Mouse (Mus musculus) T-helper 17 cell (primary cell): ENCODE measurements around the gene Fam98c.

Experiments used
- in situ Hi-C, 2 experiments: fragments of 300-600 bp; cut with MboI, MseI; formaldehyde crosslinking; loops; 1 replicate in 1 of 2; 2 replicates in 1 of 2; pipeline ENCODE4 v1.15.1; 2025; ENCODE audit warnings: high pct_unique_total_duplicates in 2 of 2

Gene Fam98c

DNA sequence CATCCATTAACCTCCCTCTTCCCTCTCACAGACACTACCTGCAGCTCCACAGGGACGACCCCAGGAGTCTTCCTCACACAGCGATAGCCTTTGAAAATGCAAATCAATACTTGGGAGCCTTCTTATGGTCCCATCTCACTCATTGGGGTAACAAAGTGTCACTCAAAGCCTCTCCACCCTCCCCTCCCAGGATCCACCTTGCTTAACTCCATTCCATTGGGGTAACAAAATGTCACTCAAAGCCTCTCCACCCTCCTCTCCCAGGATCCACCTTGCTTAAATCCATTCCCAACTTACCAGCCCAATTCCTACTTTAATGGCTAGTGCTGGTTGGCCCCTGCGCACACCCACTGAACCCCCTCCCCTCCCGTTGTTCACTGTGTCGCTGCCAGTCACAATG is 2.2 kb upstream of the Fam98c start:
- in situ Hi-C loops: no loop called here

DNA sequence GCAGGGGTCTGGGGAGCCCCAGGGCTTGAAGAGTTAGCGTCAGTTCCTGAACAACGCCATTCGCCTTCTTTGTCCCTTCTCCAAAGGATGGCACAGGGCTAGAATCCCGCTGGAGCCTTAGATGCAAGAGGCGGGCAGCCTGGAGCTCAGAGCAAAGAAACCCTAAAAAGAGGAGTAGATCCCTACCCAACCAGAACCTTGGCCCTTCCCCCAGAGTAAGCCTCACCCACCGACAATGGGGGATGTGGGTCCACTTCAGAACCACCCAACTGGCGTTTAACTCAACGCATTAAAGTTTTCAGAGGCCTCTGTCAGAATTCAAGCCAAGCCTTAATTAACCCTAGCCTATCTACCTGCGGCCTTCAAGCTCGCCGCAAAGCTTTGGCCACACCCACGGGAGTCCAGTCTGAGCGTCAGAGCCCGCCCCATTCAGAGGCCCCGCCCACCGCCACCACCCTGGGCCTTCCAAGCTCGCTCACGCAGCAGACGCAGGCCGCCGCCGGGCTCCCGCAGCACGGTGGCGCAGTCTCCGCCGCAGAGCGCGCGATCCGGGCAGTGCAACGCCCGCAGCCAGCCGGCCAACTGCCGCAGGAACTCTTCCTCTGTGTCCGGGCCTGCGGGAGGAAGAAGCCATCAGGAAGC is 717 bp downstream of the Fam98c start:
- in situ Hi-C loops: no loop called here

DNA sequence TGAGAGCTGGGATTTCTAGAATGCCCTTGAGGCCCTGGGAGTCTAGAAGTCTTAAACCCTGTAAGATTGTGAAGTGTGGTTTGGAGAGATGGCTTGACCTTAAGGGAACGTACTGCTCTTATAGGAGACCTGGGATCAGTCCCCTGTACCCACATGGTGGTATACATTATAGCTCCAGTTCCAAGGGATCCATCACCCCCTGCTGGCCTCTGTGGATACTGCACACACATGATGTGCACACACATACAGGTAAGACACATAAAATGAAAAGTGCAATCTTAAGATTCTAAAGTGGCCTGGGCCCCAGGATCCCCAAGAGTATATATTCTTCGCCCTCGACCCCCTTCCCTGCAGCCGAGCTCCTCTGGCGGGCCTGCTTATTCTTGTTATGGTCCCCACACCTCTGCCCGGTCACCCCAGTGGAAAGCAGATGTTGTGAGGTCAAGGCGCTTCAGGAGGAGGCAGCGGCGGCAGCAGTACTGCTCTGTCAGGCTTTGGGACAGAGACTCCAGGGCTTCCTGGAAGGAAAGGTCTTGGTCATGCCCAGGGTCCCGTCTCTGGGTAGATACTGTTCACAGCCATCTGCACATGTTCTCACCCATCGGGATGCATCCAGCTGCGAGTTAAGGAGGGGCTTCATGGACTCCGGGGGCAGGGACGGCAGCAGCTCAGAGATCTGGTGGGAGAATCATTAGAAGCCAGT is 1.9 kb downstream of the Fam98c start:
- in situ Hi-C loops: no loop called here

DNA sequence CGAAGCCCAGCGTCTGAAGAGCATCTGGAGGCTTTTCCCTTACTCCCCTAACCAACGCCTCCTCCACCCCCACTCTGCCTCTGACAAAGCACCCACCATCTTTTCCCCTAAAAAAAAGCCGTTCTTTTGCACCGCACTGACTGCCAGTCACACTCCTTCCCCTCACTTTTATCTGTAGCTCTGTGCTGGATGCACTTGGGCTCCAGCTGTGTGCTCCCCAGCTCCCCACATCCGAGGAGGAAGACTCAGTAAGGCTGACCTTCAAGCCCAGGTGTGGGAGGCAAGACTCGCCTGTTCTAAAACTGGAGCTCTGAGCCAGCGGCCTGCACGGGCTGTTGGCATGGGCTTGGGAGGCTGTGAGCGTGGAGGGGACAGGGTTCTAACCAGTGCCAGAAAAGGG is 4.5 kb downstream of the Fam98c start:
- in situ Hi-C loops: no loop called here

DNA sequence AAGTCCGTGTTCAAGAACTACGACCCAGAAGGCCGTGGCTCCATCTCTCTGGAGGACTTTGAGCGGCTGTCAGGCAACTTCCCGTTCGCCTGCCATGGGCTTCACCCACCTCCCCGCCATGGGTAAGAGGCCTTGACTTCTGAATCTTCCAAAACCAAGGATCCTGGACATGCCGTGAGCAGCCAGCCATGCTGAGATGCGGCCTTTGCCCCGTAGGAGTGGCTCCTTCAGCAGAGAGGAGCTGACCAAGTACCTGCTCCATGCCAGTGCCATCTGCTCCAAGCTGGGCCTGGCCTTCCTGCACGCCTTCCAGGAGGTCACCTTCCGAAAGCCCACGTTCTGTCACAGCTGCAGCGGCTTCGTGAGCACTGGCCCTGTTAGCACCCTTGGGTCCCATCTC is 7.3 kb downstream of the Fam98c start:
- in situ Hi-C loops: loop anchor here in 1 of 2 experiments (25.0 kb wide), 1 partner anchor 1786 kb away; the partner anchor contains the start of genes Gm20479 and Shkbp1

DNA sequence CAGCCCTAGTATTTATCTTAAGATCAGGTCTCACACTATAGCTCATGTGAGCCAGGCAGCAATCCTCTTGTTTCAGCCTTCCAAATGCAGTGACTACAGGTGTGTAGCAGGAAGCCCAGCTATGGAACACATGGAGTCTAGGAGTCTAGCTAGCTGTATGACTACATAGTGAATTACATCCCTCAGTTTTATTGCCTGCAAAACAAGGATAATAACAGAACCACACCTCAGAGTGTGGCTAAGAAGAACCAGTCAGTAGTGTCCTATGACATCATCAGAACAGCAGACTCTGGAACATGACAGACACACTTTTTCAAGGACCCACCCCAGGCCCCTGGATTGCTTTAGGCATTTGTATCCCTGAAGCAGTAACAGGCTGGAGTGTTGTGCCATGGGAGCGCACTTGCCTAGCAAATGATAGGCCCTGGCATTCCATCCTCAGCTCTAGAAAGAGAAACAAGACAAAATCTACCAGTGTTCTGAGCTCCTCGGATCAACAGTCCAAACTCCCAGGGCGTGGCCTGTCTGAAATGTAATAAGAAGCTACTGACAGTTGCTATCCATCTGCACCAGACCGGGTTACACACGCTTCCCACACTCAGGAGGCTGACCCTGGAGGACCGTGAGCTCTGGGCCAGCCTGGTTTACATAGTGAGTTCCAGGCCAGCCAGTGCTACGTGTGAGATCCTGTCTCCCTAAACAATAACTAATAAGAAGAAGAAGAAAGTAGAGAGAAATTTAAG is 9.2 kb downstream of the Fam98c start:
- in situ Hi-C loops: loop anchor here in 1 of 2 experiments (25.0 kb wide), 1 partner anchor 1784 kb away; the partner anchor contains the start of genes Gm20479 and Shkbp1

DNA sequence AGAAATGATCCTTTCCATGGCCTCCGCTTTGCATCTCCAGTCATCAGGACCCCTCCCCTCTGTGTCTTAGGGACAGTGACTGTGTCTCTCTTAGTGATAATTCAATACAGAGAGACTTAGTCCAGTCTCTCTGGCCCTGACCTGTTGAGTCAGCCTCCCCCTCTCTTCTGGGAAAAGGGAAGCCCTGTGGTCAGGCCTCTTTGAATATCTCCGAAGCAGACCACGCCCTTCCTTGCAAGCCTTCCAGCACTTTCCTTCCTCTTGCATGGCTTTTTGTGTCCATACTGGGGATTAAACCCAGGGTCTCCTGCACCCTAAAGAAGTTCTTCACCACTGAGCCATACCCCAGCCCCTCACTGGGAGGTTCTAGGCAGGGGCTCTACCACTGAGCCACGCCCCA is 12.0 kb downstream of the Fam98c start:
- in situ Hi-C loops: loop anchor here in 1 of 2 experiments (25.0 kb wide), 1 partner anchor 1782 kb away; the partner anchor contains the start of genes Gm20479 and Shkbp1

GRCm38 (mm10) chr7:29141416-29141815 is 14.6 kb downstream of the Fam98c start:
- in situ Hi-C loops: loop anchor here in 1 of 2 experiments (25.0 kb wide), 1 partner anchor 1779 kb away; the partner anchor contains the start of genes Gm20479 and Shkbp1

GRCm38 (mm10) chr7:29139237-29139636 is 16.8 kb downstream of the Fam98c start:
- in situ Hi-C loops: loop anchor here in 1 of 2 experiments (25.0 kb wide), 1 partner anchor 1777 kb away; the partner anchor contains the start of genes Gm20479 and Shkbp1

DNA sequence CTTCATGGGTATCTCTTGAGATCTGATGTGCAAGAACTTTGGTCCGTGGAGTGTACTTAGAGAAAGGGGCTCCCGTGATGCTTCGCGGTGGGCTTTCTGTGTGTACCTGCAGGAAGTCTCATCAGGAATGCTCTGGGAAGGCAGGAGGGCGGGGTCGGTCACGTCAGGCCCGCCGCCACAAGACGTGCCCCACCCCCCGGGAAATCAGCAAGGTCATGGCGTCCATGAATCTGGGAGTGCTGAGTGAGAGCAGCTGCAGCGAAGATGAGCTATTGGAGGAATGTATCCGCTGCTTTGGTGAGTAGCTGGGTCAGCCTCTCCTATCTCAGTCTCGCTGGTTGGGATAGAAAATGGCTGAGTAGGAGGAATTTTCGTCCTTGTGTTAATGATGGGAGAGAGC is 18.6 kb downstream of the Fam98c start:
- in situ Hi-C loops: loop anchor here in 1 of 2 experiments (25.0 kb wide), 1 partner anchor 1775 kb away; the partner anchor contains the start of genes Gm20479 and Shkbp1

DNA sequence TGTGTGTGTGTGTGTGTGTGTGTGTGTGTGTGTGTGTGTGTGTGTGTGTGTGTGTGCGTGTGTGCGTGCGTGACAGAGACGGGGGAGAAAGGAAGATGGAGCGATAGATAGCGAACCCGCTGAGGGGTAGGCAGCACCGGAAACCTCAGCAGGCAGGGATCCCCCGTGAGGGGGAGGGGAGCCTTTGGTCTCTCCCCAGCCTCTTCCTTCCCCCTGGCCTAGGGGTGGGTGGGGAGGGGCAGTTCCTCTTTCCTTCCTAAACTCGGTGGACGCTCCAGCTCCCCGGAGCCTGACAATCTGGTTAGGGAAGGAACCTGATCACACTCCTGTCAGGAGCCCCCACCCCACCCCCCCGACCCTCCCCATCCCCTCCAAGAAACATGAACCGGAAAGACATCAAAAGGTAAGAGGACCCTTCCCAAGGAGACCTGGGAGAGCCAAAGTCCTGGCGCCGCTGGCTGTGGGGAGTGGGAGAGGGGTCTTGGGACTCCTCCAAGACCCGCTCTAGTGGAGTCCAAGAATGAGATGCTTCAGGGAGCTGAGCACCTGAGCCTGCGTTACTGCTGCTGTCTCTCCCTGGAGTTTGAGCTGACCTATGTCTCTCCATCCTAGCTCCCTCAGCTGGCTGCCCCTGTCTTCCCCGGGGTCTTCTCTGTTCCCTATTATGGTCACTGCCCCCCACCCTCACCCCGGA is 21.2 kb downstream of the Fam98c start, which contains the start of gene Rasgrp4:
TSS of gene Rasgrp4 (plus strand) at position 159 of the 694 bp plus-strand sequence.
- in situ Hi-C loops: loop anchor here in 1 of 2 experiments (25.0 kb wide), 1 partner anchor 1773 kb away; the partner anchor contains the start of genes Gm20479 and Shkbp1

DNA sequence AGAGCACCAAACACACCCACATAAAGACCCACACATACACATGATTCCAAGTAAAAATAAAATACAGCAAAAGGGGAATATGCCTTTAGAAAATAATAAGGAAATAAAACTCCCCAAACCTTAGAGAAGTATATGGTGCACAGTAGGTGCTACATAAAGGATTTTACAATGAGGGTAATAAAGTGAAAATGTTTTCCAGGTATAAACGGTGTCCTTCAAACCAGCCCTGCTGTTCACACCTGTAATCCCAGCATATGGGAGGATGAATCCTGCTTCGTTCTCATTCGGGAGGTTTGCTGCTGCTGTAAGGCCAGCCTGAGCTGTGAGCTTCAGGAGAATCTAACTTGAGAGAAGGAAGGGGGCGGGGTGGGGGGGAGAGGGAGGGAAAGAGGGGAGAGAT is 21.8 kb downstream of the Fam98c start:
- in situ Hi-C loops: loop anchor here in 1 of 2 experiments (25.0 kb wide), 1 partner anchor 1772 kb away; the partner anchor contains the start of genes Gm20479 and Shkbp1

- in situ Hi-C loops: loop anchor here in 1 of 2 experiments (25.0 kb wide), 1 partner anchor 1766 kb away; the partner anchor contains the start of genes Gm20479 and Shkbp1
Observed at GRCm38 (mm10) chr7:29128725-29129124, 27.3 kb downstream of the Fam98c start.

DNA sequence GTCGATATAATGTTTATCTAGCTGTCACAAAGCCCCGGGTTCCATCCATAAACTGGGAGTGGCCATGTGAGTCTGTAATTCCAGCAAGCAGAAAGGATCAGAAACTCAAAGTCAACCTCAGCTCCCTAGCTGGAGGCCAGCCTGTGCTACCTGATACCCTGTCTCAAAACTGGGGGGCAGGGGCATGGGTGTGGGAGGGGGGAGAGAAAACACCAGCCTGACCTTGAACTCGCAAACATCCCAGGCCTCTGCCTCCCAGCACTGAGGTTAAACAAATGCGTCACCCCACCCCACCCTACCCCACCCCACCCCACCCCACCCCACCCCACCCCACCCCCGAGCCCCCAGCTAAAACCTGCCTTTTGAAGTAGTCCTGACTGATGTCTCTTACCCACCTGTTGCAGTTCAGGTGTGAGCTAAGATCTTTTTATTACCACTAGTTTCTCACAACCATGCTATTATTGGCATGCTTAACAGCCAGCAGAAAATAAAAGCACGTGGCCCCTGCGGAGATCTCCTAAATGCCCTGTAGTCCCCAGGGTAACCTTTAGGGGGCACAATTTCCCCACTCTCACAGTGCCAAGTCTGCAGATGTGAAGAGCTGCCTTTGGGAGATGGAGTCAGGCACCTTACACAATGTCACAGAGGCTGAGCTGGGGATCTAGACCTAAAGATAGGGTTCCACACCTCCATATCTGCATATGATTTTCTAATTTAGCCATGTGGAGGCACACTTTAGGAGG is 29.7 kb downstream of the Fam98c start:
- in situ Hi-C loops: loop anchor here in 1 of 2 experiments (25.0 kb wide), 1 partner anchor 1764 kb away; the partner anchor contains the start of genes Gm20479 and Shkbp1

DNA sequence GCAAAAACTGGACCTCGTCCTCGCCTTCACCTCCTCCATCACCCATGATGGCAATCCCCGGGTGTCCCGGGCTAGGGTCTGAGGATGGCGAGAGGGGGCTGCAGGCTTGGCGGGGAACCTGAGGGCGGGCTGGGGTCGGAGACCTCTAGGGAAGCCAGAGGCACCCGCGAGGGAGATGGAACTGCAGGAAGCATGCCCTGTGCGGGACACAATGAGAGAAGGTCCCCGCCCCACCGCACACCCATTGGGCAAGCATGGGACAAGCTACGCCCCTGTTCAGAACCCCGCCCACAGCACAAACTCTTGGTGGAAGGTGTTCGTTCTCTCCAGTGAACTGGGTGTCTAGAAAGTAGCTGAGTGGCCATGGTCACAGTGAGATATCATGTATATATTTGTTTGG is 31.1 kb downstream of the Fam98c start, which contains the start of gene Ryr1:
TSS of gene Ryr1 (minus strand) at position 210 of the 400 bp plus-strand sequence.
- in situ Hi-C loops: loop anchor here in 1 of 2 experiments (25.0 kb wide), 1 partner anchor 1763 kb away; the partner anchor contains the start of genes Gm20479 and Shkbp1

GRCm38 (mm10) chr7:29123531-29124358 is 32.3 kb downstream of the Fam98c start:
- in situ Hi-C loops: no loop called here

DNA sequence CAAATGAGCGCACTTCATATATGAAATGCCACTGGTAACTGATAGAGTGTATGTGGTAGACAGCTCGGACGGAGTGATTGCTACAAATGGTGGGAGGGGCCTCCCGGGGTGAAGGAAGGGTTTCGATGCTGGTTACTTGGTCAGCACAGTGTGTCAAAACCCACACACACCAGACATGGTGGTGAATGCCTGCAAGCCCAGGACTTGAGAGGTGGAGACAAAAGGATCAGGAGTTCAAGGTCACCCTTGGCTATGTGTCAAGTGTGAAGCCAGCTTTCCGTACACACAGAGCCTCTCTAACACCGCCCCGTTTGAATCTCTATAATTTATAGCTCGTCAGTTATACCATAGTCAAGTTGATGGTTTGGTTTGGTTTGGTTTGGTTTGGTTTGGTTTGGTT is 33.2 kb downstream of the Fam98c start:
- in situ Hi-C loops: no loop called here

DNA sequence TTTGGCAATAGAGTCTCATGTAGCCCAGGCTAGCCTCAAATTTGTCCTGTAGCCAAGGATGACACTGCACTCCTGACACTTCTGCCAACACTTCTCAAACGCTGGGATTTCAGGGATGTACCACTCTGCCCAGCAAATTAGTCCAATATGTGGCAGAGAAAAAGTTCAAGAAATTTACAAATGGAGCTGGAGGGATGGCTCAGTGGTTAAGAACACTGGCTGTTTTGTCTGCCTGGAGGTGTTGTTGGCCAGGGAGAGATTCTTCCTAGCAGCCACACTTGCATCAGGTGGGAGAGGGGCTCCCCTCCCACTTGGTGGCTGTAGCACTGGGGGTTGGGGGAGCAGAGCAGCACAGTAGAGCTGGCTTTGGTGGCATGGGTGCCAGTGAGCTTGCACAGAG is 36.5 kb downstream of the Fam98c start:
- in situ Hi-C loops: loop anchor here in 1 of 2 experiments (10.0 kb wide), 1 partner anchor 585 kb away; no protein-coding TSS in a partner anchor
